Mouse (Mus musculus) lung, postnatal 25 days (tissue): ENCODE measurements around the gene Golt1b.
"Not testable (repeated sequence)": the region's sequence is repeated elsewhere in the genome, so short reads cannot be mapped to it uniquely, and the experiment has no call there.

Experiments
- DNase-seq: peaks from one replicate; pipeline ENCODE4 v3.0.0; 2022; ENCODE audit warnings: low spot score

The Golt1b gene

GRCm38 (mm10) chr6:142387011-142387754 is at the start of gene Golt1b, which contains the start of gene Recql:
TSS of gene Golt1b (plus strand) at chr6:142387221.
TSS of gene Recql (minus strand) at chr6:142387087.
- peak; percentile 98 for DNase-seq

- DNase-seq = no peak
These were observed 48.1 kb upstream of the Golt1b start for GRCm38 (mm10) chr6:142338961-142339360.

- no peak for DNase-seq
These were observed 47.4 kb upstream of the Golt1b start for GRCm38 (mm10) chr6:142339576-142339975.

- DNase-seq = peak; percentile 34
These were observed 43.5 kb upstream of the Golt1b start for GRCm38 (mm10) chr6:142343561-142343960.

- peak; percentile 87 for DNase-seq
These were observed 41.5 kb upstream of the Golt1b start, which contains the start of gene Pyroxd1 for GRCm38 (mm10) chr6:142345440-142346038. TSS of gene Pyroxd1 (plus strand) at chr6:142345654.

- DNase-seq = no peak
These were observed 40.6 kb upstream of the Golt1b start for GRCm38 (mm10) chr6:142346181-142347110.

- no peak for DNase-seq
These were observed 39.3 kb upstream of the Golt1b start for GRCm38 (mm10) chr6:142347431-142348385.

DNA sequence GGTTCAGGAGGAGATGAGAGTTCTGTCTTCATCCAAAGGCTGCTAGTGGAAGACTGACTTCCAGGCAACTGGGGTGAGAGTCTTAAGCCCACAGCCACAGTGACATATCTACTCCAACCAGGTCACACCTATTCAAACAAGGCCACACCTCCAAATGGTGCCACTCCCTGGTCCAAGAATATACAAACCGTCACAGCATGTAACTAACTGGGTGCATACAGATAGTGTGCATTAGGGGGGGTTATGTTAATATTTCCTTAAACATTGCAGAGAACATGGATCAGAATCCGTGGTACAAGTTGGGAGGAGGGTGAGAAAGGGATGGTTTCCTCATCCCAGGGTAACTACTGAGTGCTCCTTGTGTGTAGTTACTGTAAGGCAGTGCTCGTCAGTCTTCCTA is 34.9 kb upstream of the Golt1b start:
- not testable (repeated sequence) for DNase-seq

- no peak for DNase-seq
These were observed 29.9 kb upstream of the Golt1b start for GRCm38 (mm10) chr6:142357106-142357505.

DNA sequence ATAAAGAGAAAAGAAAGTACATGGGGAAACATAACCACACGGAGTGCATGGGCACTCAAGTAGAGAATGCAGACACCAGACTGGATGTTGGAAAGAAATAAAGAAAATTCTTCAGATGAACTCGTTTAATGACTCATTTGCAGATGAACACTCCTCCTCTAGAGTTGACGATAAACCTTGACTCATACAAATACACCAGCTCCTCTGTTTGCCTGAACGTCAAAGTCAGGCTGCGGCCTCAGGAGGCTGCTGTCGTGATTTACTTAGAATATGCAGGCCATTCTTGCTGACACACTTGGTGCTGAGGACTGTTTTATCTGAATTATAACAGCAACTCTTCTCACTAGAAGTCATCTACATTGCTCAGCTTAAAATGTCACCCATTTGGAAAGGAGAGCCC is 25.0 kb upstream of the Golt1b start:
- DNase-seq = no peak

DNA sequence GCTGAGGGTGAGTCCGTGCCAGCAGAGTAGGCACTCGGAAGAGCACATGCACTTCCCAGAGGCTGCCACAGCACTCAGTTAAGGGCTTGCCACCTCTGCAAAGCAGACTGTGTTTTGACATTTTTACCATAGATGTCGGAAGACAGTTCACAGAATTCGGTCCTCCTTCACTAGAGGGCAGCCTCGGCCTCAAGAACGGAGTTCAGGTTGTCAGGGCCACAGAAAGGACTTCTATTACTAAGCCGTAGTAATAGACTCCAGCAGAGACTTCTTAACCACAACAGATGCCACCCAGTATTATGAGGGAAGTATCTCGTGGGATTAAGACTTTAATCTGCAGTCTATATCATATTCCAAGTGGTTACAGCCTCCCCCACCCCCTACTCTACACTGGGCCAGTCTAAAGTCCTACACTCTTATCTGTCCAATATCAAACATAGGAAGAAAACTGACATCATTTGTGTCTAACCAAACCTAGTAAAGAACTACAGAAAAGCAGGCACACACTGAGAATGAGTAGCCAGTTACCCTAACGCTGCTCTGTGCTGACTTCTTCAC is 23.9 kb upstream of the Golt1b start:
- peak; percentile 11 for DNase-seq

DNA sequence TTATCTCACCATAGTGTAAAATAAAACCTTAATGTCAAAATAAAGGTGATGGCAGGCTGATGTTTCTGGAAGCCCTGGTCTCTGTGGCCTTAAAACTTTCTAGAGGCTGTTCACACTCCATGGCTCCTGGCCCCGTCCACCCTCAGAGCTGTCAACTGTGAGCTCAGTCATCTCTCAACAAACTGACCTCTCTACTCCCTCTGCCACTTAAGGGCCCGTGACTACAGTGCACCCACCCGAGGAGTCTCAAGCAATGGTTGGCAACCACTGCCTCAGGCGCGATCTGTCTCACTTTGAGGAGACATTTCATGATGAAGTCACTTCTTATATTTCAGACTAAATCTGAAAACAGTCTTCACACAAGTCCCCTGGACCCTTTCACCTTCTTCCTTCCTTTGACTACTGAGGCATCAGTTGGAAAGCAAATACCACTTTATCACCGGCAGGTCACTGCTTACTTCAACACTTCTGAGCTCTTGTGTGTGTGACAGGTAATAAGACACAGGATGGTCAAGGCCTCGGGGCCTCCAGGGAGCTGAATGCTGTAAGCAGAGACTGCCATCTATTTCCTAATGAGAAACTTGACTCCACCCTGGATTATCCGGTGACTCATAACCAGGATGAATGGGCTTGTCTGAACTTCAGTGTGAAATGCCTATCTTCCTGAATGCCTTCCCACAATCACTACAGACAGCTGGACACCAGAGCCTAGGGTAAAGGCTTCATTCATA is 21.1 kb upstream of the Golt1b start:
- DNase-seq = no peak

- no peak for DNase-seq
These were observed 20.5 kb upstream of the Golt1b start for GRCm38 (mm10) chr6:142366473-142367018.

GRCm38 (mm10) chr6:142367565-142367964 is 19.5 kb upstream of the Golt1b start:
- no peak for DNase-seq

DNA sequence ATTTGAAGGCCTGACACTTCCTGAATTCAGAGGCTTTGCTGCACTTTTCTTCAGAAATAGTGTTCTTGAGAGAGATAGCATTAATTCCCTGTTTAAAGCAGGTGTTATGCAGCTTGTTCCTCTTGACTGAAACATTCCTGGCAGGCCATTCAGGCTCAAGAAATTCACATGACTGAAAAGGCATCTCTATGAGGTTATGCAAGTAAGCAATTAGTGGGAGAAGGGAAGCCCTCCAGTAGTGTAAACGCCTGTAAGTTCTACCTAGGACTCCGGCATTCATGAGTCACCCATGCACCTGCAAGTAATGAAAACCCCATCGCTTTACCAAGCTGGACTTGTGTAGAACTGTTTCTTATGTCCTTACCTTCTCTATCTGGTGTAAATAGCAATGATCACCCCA is 17.5 kb upstream of the Golt1b start:
- peak; percentile 54 for DNase-seq

- DNase-seq = no peak
These were observed 9.9 kb upstream of the Golt1b start for GRCm38 (mm10) chr6:142377081-142377480.

DNA sequence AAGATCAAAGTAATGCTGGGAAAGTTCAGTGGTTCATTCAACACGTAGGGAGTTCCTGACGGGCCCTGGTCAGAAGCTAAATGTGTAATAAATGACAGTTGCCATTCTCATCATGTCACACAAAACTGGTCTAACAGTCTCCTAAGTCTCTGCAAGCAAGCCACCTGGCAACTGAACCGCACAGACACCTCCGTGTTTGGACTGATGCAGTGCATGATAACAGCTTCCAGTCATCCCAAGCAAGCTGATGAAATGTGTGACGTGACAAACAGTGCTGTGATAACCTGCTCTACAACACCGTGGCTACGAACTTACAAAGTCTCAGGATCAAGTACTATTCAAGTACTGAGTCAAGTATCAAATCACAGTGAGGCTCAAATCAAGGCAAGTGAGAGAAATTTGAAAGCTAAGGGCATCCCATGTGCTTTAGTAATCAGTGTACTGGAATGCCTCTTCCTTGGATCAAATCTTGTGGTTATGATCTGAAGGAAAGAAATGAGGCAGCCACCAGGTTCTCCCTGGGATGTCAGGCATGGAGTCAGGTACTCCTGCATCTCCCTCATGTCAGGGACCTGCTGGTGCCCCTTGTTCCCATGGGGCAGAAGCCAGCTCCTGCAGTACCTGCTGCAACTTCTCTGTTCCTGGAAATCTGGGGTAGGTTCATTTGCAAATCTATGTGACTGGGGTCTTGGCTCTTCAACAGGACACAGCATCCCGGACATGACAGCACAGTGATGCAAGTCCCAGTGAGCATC is 8.3 kb upstream of the Golt1b start:
- no peak for DNase-seq

- no peak for DNase-seq
These were observed 7.1 kb upstream of the Golt1b start for GRCm38 (mm10) chr6:142379961-142380360.

DNA sequence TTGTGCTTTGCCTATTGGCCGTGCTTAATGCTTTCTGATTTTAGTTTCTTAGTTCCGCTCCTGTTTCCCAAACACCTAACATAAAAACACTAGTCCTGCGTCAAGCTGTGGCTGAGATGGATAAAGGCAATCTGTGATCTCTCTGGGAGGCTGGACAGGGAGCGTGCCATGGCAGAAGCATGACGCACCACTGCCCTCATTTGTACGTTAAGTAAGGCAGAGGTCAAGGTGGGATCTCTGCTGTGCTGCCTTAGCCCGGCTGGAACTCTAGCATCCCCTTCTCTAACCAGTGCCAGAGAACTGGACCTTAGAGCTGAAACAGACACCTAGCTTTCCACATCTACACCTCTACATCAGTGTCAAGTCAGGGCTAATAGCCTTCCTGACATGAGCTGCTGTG is 5.4 kb upstream of the Golt1b start:
- DNase-seq = no peak
